Mouse (Mus musculus) CD4-positive, CD25-positive, alpha-beta regulatory T cell, adult 4 months (primary cell): ENCODE data around the gene Zyx. TPM values are rescaled to one million over a fixed set of nuclear protein-coding genes. Genes with fewer than 3 reads are reported as not detected.

Experiments
- ATAC-seq: one replicate; pipeline ENCODE4 v1.8.0; 2017
- polyA plus RNA-seq, 2 experiments: library from polyadenylated mRNA; unstranded; fragments of 100-300 nt; shearing (Covaris generic); gene quantifications; one replicate each; pipeline ENCODE4 v1.2.1; 2017

Gene Zyx
- polyA plus RNA-seq, result 10 to 100 TPM; 37.2 to 50.6 TPM

DNA sequence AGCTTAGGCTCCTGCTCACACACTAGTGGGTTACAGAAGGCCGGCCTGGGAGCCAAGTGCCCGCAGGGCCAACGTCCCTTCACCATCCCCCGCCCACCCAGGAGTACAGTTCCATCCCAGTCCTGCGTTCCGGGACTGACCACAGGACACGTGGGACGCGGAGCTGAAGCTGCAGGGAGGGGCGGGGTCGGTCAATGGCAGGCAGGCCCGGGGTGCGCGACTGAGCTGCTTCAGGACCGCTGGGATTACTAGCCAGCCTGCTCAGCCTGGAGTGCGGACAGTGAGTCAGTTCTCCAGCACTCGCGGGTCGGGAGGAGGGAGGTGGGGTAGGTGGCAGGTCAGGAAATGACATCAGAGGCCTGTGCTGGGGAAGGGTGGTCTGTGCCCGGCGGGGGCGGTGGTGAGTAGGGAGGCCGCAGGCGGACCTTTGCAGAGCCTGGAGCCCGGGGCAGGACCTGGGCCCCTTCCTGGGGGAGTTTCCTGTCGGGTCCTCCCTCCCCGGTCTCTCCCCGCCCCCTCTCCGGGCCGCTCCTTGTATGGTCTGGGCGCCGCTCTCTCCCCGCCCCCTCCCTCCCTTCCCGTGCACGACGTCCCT lies at the start of gene Zyx:
Zyx (plus strand) TSS at position 205 of the 595 bp plus-strand sequence.
- peak; percentile 74 for ATAC-seq

DNA sequence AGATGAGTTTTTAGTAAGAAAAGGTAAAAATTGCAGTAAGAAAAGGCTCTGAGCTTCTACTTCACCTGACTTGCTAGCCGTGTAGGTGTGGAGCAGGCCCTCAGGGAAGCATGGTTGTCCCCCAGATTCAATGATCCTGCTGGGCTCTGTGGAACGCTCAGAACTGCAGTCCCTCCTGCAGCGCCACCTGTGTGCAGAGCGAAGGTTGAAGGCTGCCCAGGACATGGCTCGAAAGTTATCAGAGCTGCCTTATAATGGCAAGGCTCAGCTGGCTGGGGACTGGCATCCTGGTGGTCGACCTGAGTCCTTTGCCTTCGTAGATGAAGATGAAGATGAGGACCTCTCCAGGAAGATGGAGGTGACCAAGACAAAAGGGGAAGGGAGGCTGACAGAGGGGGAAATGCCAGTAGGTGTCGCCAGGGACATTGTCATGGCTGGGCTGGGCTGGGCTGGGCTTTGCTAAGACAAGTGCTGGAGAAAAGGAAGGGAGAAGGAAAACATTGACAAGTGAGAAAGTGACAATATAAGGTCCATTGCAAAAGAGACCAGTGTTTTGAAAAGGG lies 39.5 kb upstream of the Zyx start:
- no peak for ATAC-seq

DNA sequence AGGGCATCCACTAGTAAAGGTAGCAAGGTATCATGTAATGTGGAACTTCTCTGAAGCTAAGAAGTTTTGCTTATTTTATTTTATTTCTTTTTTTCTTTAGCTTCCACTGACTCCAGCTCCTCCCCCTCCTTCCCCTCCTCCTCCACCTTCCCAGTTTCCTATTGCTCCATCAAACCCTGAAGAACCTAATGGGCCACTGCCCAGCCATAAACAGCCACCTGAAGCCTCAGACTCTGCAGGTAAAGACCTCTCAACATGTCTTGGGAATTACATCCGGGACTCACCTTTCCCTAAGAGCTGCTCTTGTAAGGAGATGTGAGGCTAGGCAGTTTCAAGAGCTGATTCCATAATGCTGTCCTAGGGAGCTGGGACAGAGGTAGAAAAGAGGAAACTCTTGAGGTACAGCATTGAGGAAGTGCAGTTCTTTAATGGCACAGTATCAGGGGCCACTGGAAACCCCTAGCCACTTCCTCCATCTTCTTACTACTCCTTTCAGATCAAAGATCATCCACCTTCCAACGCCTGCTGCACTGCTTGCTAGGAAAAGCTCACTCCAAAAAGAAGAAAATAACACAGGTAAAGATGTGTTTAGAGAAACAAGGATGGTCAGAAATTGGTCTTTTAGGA lies 38.9 kb upstream of the Zyx start:
- no peak for ATAC-seq

DNA sequence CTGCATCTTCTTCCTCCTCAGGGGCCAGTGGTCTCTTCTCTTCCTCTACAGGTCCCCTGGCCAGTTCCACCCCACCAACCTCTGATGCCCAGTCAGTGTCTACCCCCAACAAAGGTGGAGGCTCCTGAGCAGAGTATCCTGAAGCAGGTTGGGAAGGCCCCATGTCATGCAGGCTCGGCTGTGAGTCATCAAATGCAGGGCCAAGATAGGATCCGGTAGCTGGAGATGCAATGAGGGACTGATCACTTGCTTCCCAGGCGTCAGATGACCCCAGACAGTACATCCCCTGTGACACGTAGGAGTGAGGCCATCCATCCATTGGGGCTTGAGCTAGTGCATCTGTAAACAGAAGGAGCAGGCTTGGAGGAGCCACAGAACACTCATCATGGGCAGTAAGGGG lies 31.1 kb upstream of the Zyx start:
- no peak for ATAC-seq

DNA sequence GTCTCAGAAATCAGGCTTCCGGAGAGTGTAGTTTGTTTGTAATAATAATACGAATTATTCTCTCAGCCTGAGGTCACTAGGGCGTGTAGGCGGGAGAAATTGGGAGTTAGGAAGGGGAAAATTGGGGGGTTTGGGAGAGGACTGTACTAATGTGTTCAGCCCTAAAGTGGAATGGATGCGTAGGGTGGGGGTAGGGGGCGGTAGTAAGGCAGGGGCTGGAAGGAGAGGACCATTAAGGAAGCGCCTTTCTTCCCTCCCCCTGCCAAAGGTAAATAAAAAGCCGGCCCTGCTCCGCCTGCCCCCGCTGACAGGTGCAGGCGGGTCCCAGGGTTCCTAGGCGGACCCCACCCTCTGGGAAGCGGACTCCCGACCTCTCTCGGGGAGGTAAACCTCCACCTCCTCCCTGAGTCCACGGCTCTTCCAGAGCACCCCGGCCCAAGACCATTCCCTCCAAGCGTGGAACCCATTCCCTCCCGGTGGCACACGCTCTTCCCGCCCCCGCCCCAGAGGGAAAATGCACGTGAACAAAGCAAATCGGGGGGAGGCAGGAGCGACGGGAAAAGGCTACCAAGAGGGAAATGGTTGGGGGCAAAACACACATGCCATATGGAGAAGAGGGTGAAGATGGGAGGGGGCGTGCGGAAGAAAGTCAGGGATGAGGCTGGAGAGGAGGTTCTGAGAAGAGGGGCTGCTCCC lies 25.9 kb upstream of the Zyx start:
- no peak for ATAC-seq

DNA sequence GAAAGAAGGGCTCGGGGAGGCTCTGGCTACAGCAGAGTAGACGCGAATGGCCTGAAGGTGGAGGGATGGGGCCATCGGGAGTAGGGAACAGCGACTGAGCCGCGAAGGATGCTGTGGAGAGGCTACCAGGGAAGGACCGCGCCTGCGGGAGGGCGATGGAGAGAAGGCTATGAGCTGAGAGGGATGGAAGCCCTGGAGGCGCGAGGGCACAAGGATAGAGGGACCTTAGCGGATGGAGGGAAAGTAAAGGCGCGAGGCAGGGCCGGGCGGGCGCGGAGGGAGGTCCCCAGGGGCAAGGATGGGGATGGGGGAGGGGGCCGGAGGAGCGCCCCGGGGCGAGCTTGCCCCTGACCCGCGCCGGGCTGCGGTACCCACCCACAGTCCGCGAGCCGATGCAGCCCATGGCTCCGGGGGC lies 25.4 kb upstream of the Zyx start:
- ATAC-seq, result peak; percentile 27

DNA sequence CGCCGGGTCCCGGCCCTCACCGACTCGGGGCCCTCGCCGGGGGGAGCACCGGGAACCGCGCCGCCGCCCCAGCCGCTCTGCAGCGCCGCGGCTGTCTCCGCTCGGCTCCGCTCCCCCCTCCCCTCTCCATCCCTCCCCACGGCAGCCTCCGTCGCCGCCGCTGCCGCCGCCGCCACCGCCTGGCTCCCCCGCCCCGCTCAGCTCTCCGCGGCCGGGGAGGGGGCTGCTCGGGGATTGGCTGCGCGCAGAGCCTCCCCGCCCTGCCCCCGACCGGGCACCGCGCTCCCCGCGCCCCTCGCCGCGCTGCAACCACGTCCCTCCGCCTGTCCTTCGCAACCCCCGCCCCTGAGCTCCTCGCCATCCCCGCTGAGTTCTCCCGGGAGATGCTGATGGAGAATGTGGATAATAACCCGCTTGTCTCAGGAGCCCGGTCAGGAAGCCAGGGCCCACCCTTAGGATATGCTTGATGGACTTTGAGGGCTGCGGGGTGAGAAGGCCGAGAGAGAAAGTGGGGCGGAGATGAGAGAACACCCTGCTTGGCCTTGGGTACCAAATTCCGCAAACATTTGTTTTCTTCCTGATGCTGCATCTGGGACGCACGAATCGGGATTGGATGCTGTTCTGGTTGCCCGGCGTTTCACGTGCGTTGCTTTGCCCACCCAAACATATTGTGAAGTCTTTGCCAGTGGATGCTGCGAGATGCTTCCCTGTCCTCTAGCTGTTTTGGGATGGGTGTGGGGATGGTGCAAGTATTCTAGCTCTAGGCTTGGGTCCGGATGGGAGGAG lies 24.8 kb upstream of the Zyx start, which contains the start of gene Fam131b:
Fam131b (minus strand) TSS at position 162 of the 786 bp plus-strand sequence.
- ATAC-seq, result peak; percentile 61

DNA sequence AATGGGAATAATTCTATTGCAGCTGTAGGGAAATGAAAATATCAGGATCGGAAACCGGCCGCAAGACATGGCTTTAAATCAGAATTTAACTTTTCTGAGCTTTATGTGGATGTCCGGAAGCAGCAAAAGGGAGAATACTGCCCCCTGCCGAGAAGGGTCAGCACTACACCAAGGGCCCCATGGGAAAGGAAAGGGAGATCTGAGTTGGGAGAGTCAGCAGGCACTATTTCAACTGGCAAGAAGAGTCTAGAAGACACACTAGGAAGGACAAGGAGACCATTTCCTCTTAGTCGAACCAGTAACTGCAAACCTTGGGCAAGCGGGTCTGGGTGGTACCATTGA lies 24.2 kb upstream of the Zyx start:
- peak; percentile 86 for ATAC-seq

DNA sequence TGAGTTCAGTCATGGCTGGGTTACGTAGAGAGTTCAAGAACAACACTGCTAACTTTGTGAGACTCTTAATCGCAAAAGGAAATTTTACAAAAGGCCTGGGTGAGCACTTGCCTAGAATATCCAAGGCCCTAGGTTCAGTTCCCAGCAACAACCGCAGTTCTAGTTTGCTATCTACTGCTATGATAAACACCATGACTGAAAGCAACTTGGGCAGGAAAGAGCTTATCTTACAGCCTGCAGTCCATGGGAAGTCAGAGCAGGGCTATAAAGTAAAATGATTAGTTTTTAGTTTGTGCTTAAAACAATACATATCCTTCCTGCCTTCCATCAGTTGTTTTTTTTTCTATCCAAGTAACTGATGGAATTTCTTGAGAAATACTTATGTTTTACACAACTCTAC lies 22.9 kb upstream of the Zyx start:
- no peak for ATAC-seq

DNA sequence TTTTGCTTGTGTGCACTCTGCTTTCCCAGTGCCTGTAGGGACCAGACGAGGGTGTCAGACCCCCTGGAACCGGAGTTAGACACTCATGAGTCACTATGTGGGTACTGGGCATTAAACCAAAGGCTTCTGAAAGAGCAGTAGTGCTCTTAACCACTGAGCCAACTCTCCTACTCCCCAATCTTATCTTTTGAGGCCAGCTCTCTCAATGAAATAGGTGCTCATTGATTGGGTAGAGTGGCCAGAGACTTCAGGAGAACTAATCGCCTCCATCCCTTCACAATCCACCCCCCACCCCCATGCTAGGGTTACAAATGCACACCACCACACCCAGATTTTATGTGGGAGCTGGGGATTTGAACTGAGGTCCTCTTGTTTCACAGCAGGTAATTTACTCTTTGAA lies 20.7 kb upstream of the Zyx start:
- ATAC-seq, result no peak

DNA sequence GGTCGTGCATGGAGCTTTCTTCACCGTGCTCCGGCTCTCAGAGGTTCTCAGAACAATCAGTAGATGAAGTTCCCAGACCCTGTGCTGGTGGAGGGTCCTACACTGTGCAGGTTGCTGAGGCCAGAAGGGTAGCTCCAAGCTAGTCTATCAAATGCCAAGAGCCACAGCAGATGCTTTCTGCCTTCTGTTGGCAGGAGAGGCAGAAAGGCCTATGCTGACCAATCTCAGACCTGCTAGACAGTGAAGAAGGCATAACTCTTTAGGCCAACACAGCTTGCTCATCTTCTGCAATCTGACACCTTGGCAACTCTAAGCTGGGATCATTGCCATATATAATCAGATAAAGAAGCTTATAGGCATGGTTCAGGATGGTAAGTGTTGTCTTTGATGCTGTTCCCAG lies 19.2 kb upstream of the Zyx start:
- ATAC-seq, result no peak

DNA sequence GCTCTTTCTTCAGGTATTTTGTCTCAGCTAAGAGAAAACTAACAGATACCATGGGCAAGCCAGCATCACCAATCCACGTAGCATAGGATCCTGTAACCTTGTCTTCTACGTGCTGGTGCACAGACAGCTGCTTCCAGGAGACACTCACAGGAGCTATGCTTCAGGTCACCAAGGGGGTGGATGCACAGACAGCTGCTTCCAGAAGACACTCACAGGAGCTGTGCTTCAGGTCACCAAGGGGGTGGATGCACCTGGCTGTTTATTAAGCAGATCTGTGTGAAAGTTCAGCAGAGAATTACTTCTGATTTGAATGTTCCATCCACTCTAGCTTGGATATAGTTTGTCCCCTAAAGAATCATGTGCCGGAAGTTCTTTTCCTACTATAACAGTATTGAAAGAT lies 18.5 kb upstream of the Zyx start:
- ATAC-seq, result no peak

DNA sequence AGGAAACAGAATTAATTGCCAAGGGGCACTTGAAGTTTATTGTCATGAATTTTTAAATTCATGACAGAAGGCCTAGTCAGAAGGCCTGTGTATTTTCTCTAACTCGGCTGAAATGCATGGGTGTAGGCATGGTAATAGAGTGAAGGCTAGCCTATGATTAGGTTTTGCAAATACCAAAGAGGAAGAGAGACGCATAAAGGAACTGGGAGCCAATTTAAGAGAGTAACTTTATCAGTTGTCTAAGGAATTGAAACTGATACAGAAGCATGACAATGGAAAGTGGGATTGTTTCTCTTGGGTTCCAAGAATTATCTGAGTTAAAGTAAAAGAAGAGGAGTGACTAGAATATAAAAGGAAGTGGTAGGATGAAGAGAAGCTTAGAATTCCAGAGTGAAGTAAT lies 10.2 kb upstream of the Zyx start:
- ATAC-seq, result no peak

DNA sequence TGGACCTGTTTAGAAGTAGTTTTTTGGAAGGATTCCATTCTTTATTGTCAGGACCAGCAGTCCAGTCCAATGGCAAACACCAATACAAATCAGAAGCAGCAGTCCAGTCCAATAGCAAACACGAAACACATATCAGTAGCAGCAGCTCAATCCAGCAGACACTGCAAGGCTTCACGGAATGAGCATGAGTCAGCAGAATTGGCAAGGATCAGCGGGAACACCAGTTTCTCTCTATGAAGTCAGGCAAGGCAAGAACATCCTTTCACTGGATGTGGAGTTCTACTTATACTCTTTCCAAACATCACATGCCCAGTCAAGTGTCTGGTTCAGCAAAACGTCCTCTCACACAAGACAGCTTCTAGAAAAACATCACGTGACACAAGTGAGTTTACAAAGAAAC lies 9.4 kb upstream of the Zyx start:
- no peak for ATAC-seq

DNA sequence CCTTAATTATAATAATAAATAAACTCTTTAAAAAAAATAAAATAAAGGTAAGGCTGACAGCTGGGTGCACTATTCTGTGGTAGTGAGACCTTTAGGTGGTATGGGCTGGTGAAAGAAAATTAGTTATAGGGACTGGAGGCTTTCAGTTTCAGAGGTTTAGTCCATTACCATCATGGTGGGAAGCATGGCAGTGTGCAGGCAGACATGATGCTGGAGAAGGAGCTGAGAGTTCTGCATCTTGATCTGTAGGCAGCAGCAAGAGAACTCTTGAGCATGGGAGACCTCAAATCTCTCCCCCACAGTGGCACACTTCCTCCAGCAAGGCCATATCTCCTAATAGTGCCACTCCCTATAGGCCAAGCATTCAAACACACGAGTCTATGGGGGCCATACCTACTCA lies 7.3 kb upstream of the Zyx start:
- ATAC-seq, result no peak

DNA sequence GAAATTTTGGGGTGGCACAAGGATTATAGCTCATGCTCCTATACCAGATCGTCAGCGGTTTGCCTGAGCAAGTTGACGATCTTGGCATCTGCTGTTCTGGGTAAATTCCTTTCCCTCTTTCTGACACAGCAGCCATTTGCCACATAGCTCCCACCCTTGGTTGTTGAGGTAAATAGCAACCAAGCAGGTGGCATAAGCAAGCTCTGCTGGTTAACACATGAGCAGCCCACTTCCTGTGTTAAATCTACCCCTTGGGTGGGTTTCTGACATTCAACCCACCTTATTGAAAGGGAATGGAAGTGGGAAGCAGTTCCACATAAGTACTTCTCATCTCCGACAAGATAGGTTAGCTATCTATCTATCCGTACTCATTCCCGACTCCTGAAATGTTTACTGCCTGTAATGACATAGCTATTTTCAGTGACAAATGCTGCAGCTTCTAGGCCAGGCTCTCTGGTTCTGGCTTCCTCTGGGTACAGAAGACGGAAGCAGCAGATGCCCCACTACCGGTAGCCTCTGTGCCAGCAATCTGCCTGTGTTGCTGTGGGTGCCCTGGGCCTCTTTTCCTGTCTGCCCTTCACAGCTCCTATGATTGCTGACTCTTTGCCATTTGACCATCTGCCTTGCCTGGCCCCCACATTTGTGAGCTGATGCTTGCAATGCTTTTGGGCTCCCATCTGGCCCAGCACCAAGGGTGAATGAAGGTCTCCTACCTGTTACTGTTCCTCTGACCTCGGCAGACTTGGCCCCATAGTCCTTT lies 5.9 kb upstream of the Zyx start:
- ATAC-seq, result peak; percentile 89

DNA sequence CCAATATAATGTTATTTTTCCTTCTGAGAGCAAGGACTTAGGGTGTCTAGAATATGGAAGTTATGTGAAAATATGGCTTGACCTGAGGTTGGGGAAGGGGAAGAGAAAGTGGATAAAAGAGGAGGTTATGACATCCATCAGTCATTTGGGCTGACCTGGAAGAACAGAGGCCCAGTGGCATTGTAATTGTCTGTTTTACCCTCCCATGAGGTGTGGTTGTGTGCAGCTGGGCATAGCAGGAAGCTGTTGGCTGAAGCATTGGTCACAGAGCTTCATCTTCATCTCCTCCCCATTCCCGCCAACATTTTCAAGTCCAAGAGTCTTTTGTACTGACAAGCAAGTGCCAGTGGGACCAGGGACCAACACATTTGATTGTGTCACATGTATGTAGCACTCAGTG lies 5.2 kb upstream of the Zyx start:
- ATAC-seq, result no peak

DNA sequence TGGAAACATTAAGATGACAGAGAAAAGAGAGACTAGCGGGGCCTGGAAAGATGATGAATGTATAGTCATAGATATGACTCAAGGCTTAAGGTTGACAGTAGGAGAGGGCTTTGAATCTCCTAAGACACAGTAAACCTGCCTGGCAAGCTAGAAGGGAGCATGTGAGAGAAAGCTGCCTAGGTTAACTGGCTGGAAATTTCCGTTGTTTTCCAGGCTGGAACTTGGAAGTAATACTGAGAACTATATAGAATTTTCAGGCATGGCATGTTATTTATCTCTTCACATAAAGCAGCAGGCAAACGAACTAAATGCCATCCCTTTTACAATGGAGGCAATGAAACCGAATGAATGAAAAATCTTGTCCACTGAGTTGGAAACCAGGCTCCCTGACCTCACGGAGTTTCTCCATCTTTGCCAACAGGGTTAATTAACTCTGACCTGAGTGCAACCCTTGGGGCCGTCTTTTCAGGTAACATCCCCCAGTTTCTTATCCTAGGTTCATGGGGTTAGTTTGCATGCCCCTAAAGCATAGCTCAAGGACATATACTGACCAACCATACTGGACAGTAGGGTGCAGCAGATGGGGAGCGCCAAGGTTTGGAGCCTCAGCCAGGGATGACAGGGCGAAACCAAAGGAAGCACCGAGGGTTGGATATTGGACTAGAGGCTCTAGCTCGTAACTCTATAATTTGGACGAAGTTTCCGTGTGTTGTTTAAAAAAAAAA lies 987 bp upstream of the Zyx start:
- no peak for ATAC-seq

DNA sequence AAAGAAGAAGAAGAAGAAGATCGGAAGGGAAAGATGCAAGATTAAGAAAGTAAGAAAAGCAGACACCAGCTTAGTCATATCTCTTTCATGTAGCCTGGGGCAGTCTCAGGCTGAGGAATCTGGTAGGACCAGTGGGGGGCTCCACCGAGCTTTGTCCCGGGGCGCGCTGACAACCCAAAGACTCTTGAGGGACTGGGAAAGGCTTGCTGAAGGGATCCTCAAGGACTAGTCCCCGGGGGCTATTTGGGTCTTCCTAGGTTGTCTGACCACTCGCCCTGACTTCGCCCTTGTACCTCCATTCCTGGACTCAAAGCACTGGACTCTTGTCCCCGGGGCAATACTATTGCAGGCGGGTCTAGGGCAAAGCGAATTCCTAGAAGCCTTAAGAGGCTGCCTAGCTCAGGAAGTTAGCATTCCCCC lies 414 bp upstream of the Zyx start:
- ATAC-seq, result peak; percentile 62

DNA sequence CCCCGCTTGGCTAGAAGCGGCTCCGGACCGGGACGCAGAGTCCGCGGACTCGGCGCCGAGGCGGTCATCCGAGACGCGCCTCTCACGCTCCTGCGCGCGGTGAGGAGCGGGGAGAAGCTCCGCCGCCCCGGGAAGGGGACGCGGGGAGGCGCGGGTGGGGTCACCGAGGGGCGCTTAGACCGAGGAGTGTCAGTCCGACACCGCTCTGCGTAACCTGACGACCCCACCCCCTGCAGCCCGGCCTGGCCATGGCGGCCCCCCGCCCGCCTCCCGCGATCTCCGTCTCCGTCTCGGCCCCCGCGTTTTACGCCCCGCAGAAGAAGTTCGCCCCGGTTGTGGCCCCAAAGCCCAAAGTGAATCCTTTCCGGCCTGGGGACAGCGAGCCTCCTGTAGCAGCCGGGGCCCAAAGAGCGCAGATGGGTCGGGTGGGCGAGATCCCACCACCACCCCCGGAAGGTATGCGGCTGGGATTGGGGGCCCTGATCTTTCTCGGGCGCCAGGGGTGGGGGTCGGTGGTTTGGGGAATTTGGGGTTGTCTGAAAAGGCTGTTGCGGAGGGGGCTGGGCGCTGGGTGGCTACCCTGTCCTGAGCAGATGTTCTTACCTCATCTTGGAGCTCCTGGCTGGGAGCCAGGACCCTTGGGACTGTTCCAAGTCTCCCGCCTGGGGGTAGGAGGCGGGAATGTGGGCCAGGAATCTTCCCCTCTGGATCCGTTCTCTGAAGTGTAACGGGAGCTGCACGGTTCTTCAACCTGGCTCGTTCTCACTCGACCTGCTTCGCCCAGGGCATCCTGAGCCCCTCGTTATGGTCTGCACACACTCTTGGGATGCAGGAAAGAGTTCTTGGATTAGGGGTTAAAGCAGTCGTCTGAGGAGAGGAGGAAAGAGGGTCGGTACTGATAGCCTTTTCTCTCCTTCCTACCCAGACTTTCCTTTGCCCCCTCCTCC lies 864 bp downstream of the Zyx start:
- ATAC-seq, result peak; percentile 4
